Mouse (Mus musculus): ENCODE data around the gene Grip2.

DNA sequence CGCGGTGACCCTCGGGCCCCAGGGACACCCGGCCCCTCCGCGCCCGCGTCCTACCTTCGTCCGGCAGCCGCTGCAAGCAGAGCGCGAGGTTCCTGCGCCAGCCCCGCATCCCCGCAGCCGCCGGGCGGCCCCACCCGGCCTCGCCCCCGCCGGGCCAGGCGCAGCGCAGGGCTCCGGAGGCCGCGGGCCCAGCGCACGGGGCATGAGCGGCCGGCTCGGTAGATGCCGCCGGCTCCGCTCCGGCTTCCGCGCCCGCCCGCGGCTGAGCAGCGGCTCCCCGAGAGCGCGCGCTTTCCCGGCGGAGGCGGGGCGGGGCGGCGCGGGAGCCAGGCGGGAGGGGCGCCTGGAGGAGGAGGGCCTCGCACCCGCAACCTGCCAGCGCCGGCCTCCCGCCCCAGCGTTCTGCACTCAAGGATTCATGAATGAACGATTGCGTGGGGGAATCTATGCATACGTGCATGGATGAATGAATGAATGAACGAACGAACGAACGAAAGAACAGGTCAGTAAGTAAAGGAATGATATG lies 16.6 kb upstream of the Grip2 start:
- TF ChIP-seq CTCF (IDR thresholded peaks at IDR 0.05; ENCODE audit: borderline replicate concordance, control insufficient read depth, extremely low read depth, insufficient read depth, low read length, poor library complexity), result no peak
- TF ChIP-seq POLR2A (IDR thresholded peaks at IDR 0.05; ENCODE audit: control insufficient read depth, extremely low read depth, insufficient read depth, low read length, poor library complexity), result no peak

Data from thymus, adult 2 months (tissue).